Mouse (Mus musculus) neural tube, embryonic 13.5 days (tissue): ENCODE results near the gene Dpm3. TPM values are rescaled to one million over a fixed set of nuclear protein-coding genes. Genes with fewer than 3 reads are reported as not detected.

Experiments
- ATAC-seq: fragments of 200-750 bp; cut with Nextera tagmentation; 2 replicates; pipeline ENCODE4 v1.8.0; 2017; ENCODE audit warnings: low read depth, mild to moderate bottlenecking, moderate TSS enrichment, moderate library complexity
- H3K27ac ChIP-seq: fragments of 300-500 bp; sonication (generic); replicated peaks from 2 replicates; pipeline ENCODE4 v1.5.1; 2015; ENCODE audit warnings: moderate library complexity, mild to moderate bottlenecking, inconsistent platforms
- H3K27me3 ChIP-seq: fragments of 300-500 bp; sonication (generic); 2 replicates; pipeline ENCODE4 v1.6.1; 2015; ENCODE audit warnings: mild to moderate bottlenecking, inconsistent platforms
- H3K36me3 ChIP-seq: fragments of 300-500 bp; sonication (generic); 2 replicates; pipeline ENCODE4 v1.6.1; 2015; ENCODE audit warnings: mild to moderate bottlenecking, inconsistent platforms
- H3K4me1 ChIP-seq: fragments of 300-500 bp; sonication (generic); replicated peaks from 2 replicates; pipeline ENCODE4 v1.6.1; 2015; ENCODE audit warnings: inconsistent platforms
- H3K4me2 ChIP-seq: fragments of 300-500 bp; sonication (generic); 2 replicates; pipeline ENCODE4 v1.6.1; 2015; ENCODE audit warnings: inconsistent platforms, mild to moderate bottlenecking, moderate library complexity
- H3K4me3 ChIP-seq: fragments of 300-500 bp; sonication (generic); 2 replicates; pipeline ENCODE4 v1.5.1; 2015; ENCODE audit warnings: mild to moderate bottlenecking, inconsistent platforms
- H3K9ac ChIP-seq: fragments of 300-500 bp; sonication (generic); 2 replicates; pipeline ENCODE4 v1.6.1; 2015; ENCODE audit warnings: moderate library complexity, mild to moderate bottlenecking, inconsistent platforms
- H3K9me3 ChIP-seq: fragments of 300-500 bp; sonication (generic); 2 replicates; pipeline ENCODE4 v1.6.1; 2016; ENCODE audit warnings: inconsistent platforms
- WGBS: fragments of 180-500 bp; shearing (Covaris S2); methylation state at CpG from one replicate; pipeline ENCODE4 v1.1.7; 2015; 5-methylcytosine and 5-hydroxymethylcytosine counted together
- polyA plus RNA-seq: library from polyadenylated mRNA; unstranded; fragments of >200 nt; fragmentation: Nextera tagmentation; extraction: Ambion mirVana; gene quantifications from 2 replicates; pipeline ENCODE4 v1.2.1, GENCODE M21; 2015

Dpm3 gene
- polyA plus RNA-seq, 1 experiment from 2014 or later, result 81.4 TPM

DNA sequence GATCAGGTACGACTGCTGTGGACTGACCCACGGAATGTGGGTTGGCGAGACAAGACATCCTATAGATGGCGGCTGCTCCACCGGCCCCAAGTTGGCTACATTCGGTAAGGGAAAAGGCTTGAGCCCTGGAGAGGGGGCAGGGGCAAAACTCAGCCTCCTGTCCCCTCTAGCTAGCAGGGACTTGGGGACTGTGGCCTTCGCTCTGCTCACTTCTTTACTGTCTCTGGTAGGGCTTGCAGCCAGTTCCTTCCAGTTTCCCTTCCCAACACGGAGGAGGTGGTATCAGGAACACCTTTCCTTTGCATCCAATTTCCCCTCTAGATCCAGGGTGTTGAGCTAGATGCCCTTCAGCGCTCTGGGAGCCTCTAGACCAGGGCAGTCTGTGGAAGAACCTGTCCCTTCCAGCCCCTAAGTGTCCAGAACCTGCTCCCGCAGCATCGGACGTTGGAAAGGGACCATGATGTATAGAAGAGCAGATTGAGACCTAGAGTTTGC is 33.8 kb upstream of the Dpm3 start:
- no peak for ATAC-seq
- Histone ChIP-seq H3K27me3 (no peaks in the 10 kb centered on the region), H3K27ac (peak overlapping the region; percentile 92), H3K36me3 (peaks cover 17% of the 10 kb centered on the region), H3K4me1 (peaks cover 70% of the 10 kb centered on the region), H3K9me3 (no peaks in the 10 kb centered on the region), H3K4me2 (peak overlapping the region; percentile 79), H3K9ac (peak overlapping the region; percentile 79), H3K4me3 (peak overlapping the region; percentile 50)
- WGBS, result 21% methylated on average over 12 of the region's 12 CpGs

DNA sequence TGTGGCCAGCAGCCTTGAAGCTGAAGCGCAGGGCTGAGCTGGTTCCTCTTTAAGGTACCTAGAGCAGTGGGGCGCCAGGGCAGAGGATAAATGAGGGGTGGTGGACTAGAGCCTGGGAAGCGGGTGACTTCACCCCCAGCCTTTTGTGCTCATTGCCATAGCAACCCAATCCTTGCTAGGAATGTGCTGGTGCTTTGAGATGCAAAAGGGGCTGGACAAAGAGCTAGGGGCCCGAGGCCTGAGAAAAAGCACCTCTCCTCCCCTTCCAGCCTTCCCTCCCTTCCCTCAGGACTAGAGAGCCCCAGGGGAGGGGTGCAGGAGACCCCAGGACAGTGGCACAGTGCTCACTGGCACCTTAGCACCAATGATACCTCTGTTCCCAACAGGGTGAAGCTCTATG is 33.2 kb upstream of the Dpm3 start:
- Histone ChIP-seq H3K4me2 (peak overlapping the region; percentile 79), H3K9ac (peak overlapping the region; percentile 79), H3K4me3 (peak overlapping the region; percentile 50), H3K36me3 (peaks cover 17% of the 10 kb centered on the region), H3K9me3 (no peaks in the 10 kb centered on the region), H3K27me3 (no peaks in the 10 kb centered on the region), H3K27ac (peak overlapping the region; percentile 92), H3K4me1 (peaks cover 70% of the 10 kb centered on the region)
- ATAC-seq, result peak; percentile 48
- 9% methylated on average over 4 of the region's 4 CpGs for WGBS

DNA sequence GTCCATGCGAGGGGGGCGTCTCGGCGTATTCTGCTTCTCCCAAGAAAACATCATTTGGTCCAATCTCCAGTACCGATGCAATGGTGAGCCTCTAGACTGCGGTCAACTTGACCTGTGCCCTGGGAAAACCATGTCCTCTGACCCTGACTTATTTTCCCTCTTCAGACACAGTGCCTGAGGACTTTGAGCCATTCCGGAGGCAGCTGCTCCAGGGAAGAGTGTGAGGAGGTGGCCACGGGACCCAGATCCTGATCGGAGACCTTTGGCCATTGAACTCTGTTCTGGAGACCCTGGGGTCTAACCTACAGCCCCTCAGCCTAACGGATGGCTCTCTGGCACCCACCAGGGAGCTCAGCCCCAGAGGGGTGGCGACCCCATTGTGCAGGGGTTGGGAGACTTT is 32.8 kb upstream of the Dpm3 start:
- WGBS, result 7% methylated on average over 11 of the region's 11 CpGs
- H3K36me3 ChIP-seq, result peaks cover 14% of the 10 kb centered on the region
- peak overlapping the region; percentile 50 for H3K4me3 ChIP-seq
- no peaks in the 10 kb centered on the region for H3K9me3 ChIP-seq
- H3K4me1 ChIP-seq, result peaks cover 65% of the 10 kb centered on the region
- H3K9ac ChIP-seq, result peak overlapping the region; percentile 79
- peak overlapping the region; percentile 92 for H3K27ac ChIP-seq
- H3K27me3 ChIP-seq, result no peaks in the 10 kb centered on the region
- H3K4me2 ChIP-seq, result peak overlapping the region; percentile 79
- no peak for ATAC-seq

- Histone ChIP-seq H3K27ac (peak within 1 kb of the TSS; percentile 92), H3K27me3 (no peaks in the 10 kb centered on the region), H3K4me3 (peak within 1 kb of the TSS; percentile 50), H3K4me2 (peak within 1 kb of the TSS; percentile 79), H3K4me1 (peaks cover 64% of the 10 kb centered on the region), H3K9ac (peak within 1 kb of the TSS; percentile 79), H3K9me3 (no peaks in the 10 kb centered on the region), H3K36me3 (peaks cover 12% of the 10 kb centered on the region)
- under 1% methylated on average over 21 of the region's 21 CpGs for WGBS
- ATAC-seq, result peak; percentile 6; the same call in 1 of the 2 replicates
These were observed 32.3 kb upstream of the Dpm3 start, which contains the start of gene Mtx1 for GRCm38 (mm10) chr3:89226900-89227299. TSS of gene Mtx1 (minus strand) at chr3:89227088.

GRCm38 (mm10) chr3:89227307-89228179 is 31.6 kb upstream of the Dpm3 start:
- H3K4me1 ChIP-seq, result peaks cover 64% of the 10 kb centered on the region
- ATAC-seq, result peak; percentile 67
- 2% methylated on average over 41 of the region's 41 CpGs for WGBS
- H3K4me3 ChIP-seq, result peak overlapping the region; percentile 50
- no peaks in the 10 kb centered on the region for H3K9me3 ChIP-seq
- H3K9ac ChIP-seq, result peak overlapping the region; percentile 79
- H3K36me3 ChIP-seq, result peaks cover 12% of the 10 kb centered on the region
- no peaks in the 10 kb centered on the region for H3K27me3 ChIP-seq
- H3K27ac ChIP-seq, result peak overlapping the region; percentile 92
- peak overlapping the region; percentile 79 for H3K4me2 ChIP-seq

GRCm38 (mm10) chr3:89228180-89228549 is 31.0 kb upstream of the Dpm3 start:
- peak overlapping the region; percentile 92 for H3K27ac ChIP-seq
- peaks cover 59% of the 10 kb centered on the region for H3K4me1 ChIP-seq
- WGBS, result under 1% methylated on average over 20 of the region's 20 CpGs
- H3K4me3 ChIP-seq, result peak overlapping the region; percentile 50
- H3K4me2 ChIP-seq, result peak overlapping the region; percentile 79
- H3K9me3 ChIP-seq, result no peaks in the 10 kb centered on the region
- ATAC-seq, result peak; percentile 29; the same call in 1 of the 2 replicates
- H3K36me3 ChIP-seq, result peaks cover 11% of the 10 kb centered on the region
- H3K9ac ChIP-seq, result peak overlapping the region; percentile 79
- H3K27me3 ChIP-seq, result no peaks in the 10 kb centered on the region

DNA sequence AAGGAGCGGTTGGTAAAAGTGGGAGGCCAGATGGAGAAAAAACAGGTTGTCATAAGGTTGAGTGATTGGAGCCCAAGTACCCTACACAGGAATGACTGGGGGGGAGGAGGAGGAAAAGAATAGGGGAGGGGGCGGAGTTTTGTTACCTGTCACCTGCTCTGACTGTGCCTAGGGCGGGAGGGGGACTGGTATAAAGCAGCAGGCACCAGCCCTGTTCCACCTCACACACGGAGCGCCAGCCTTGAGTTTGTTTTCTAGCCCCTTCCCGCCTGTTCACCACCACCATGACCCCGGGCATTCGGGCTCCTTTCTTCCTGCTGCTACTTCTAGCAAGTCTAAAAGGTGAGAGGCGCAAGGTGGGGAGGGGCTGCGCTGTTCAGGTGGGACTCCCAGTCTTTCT is 30.3 kb upstream of the Dpm3 start, which contains the start of gene Muc1:
Gene Muc1, plus strand, starts transcription at position 222 of the 400 bp plus-strand sequence.
- ATAC-seq, result no peak
- peak within 1 kb of the TSS; percentile 92 for H3K27ac ChIP-seq
- H3K27me3 ChIP-seq, result no peaks in the 10 kb centered on the region
- H3K4me2 ChIP-seq, result peak within 1 kb of the TSS; percentile 79
- H3K4me1 ChIP-seq, result peaks cover 52% of the 10 kb centered on the region
- H3K9ac ChIP-seq, result peak within 1 kb of the TSS; percentile 79
- H3K36me3 ChIP-seq, result peaks cover 12% of the 10 kb centered on the region
- peak within 1 kb of the TSS; percentile 50 for H3K4me3 ChIP-seq
- H3K9me3 ChIP-seq, result no peaks in the 10 kb centered on the region
- WGBS, result 35% methylated on average over 10 of the region's 10 CpGs

- H3K4me2 ChIP-seq, result no peak overlapping the region
- WGBS, result 51% methylated on average over 4 of the region's 4 CpGs
- no peak overlapping the region for H3K27ac ChIP-seq
- H3K27me3 ChIP-seq, result no peaks in the 10 kb centered on the region
- no peak overlapping the region for H3K9ac ChIP-seq
- no peak for ATAC-seq
- peaks cover 48% of the 10 kb centered on the region for H3K4me1 ChIP-seq
- H3K36me3 ChIP-seq, result peaks cover 16% of the 10 kb centered on the region
- no peak overlapping the region for H3K4me3 ChIP-seq
- H3K9me3 ChIP-seq, result no peaks in the 10 kb centered on the region
These were observed 29.9 kb upstream of the Dpm3 start for GRCm38 (mm10) chr3:89229276-89229675.

GRCm38 (mm10) chr3:89230561-89230960 is 28.6 kb upstream of the Dpm3 start:
- WGBS, result 94% methylated on average over 2 of the region's 2 CpGs
- Histone ChIP-seq H3K9ac (no peak overlapping the region), H3K27me3 (no peaks in the 10 kb centered on the region), H3K4me3 (no peak overlapping the region), H3K9me3 (no peaks in the 10 kb centered on the region), H3K36me3 (peaks cover 29% of the 10 kb centered on the region), H3K4me2 (no peak overlapping the region), H3K4me1 (peaks cover 35% of the 10 kb centered on the region), H3K27ac (no peak overlapping the region)
- ATAC-seq, result no peak

- ATAC-seq, result no peak
- Histone ChIP-seq H3K9ac (no peak overlapping the region), H3K9me3 (no peaks in the 10 kb centered on the region), H3K4me1 (peaks cover 27% of the 10 kb centered on the region), H3K4me3 (no peak overlapping the region), H3K36me3 (peaks cover 37% of the 10 kb centered on the region), H3K27me3 (no peaks in the 10 kb centered on the region), H3K4me2 (no peak overlapping the region), H3K27ac (no peak overlapping the region)
- 79% methylated on average over 7 of the region's 7 CpGs for WGBS
These were observed 27.8 kb upstream of the Dpm3 start for GRCm38 (mm10) chr3:89231345-89231744.

DNA sequence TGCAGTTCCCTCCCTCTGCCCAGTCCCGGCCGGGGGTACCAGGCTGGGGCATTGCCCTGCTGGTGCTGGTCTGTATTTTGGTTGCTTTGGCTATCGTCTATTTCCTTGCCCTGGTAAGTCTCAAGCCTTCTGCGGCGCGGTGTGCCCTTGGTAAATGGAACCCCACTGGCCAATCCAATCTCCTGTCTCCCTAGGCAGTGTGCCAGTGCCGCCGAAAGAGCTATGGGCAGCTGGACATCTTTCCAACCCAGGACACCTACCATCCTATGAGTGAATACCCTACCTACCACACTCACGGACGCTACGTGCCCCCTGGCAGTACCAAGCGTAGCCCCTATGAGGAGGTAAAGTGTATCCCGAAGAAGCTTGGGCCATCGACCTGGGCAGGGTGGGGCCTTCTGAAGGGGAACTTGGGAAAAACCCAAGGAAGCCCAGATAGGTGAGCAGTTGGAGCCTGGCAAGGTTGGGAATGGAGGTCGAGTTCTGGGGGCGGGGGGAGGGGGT is 27.3 kb upstream of the Dpm3 start:
- H3K4me3 ChIP-seq, result no peak overlapping the region
- H3K9ac ChIP-seq, result no peak overlapping the region

GRCm38 (mm10) chr3:89232614-89233013 is 26.5 kb upstream of the Dpm3 start:
- Histone ChIP-seq H3K4me2 (no peak overlapping the region), H3K27me3 (no peaks in the 10 kb centered on the region), H3K9me3 (no peaks in the 10 kb centered on the region), H3K36me3 (peaks cover 49% of the 10 kb centered on the region), H3K4me3 (no peak overlapping the region), H3K4me1 (peaks cover 14% of the 10 kb centered on the region), H3K9ac (no peak overlapping the region), H3K27ac (no peak overlapping the region)
- no peak for ATAC-seq
- WGBS, result 82% methylated on average over 6 of the region's 6 CpGs

More for the DNA sequence above, 27.3 kb upstream of the Dpm3 start:
- Histone ChIP-seq H3K36me3 (peaks cover 42% of the 10 kb centered on the region), H3K9me3 (no peaks in the 10 kb centered on the region), H3K27ac (no peak overlapping the region), H3K4me2 (no peak overlapping the region), H3K27me3 (no peaks in the 10 kb centered on the region), H3K4me1 (peaks cover 22% of the 10 kb centered on the region)
- ATAC-seq, result no peak
- 79% methylated on average over 16 of the region's 16 CpGs for WGBS
